Mouse (Mus musculus) spleen, postnatal 10 days (tissue): ENCODE results near the gene Skp1a.

Source experiments
- DNase-seq, 2 experiments: peaks; one replicate each; pipeline ENCODE4 v3.0.0; 2021 to 2022; ENCODE audit warnings: low spot score in 2 of 2

Skp1a gene

DNA sequence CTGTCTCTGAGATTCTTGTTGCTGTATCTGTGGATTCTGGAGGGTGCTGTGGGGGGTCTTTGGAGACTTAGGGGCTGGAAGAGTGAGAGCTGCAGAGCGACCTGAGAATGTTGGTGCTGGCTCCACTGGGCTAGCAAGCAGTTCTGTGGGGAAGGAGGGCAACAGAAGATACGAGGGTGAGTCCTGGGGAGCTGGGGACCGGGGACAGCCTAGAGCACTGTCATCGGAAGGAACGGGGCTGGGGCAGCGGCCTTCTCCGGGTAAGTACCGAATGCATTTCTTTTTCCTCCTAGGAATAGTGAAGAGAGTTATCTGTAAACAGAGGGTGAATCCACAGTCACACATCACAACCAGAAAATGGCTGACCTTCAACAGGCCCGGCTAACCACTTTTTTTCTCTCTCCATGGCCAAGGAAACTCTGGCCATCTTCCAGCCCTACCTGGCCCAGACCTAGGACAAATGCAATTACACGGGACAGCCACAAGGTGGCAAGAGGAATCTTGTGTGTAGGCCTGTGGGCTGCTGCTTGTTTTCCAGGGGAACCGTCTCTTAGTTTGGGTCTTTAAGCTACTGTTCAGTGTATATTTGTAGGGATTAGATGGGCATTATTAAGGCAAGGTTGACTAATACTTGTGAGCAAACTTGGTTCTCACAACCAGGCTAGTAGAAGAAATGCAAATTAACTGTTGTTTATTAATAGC is 22.0 kb downstream of the Skp1a start:
- peak in 1 of 2 experiments; percentile 52 for DNase-seq

DNA sequence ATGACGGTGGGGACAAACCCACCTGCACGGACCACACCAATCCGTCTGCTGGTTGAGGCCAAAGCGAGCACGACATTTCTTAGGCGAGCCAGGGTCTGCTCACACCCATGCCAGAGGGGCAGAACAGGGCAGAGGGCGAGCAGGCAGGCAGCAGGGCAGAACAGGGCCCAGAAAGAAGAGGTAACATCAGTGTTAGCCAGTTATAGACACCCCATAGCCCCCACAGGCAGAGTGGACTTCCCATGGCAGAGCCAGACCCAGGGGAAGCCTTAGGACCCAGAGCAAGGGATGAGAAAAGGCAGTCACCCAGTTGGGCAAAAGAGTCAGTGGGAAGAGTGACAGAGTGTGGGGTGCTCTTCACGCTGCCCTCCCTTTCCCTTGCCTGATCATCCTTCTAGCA is 23.3 kb downstream of the Skp1a start:
- DNase-seq = no peak

DNA sequence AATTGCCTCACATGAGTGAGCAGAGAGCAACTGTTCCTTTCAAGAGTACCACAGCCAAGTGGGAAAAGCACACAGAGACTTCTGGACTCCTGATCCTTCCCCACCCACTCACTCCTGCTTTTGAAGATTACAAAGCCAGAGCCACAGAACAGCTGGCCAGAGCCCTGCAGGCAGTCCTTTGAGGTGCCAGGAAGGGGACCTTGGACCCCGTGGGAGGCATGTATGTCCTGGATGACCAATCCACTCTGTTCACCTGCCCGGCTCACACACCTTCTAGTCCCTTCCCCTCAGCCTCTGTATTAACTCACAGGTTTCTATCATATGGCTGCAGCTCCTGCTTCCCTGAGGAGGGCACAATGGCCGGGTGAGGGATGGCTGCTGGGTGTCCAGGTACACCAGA is 25.6 kb downstream of the Skp1a start:
- peak in 1 of 2 experiments; percentile 3 for DNase-seq

DNA sequence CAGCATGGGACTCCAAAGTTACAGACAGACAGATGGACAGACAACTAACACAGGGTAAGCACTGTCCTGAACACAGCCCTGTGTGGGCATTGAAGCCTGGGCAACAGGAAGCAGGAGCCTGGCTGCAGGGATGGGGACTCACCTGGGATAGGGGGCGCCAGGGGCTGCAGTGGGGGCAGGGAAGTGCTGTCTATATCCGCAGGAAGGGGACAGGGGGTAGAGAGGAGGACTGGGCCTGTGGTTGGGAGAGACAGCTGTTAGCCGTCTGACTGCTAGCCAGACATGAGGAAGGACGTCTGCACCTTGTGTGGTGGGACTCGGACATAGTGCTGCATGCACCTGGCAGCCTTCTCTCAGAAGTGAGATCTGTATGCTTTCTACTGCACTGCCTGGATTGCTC is 26.9 kb downstream of the Skp1a start:
- peak in 1 of 2 experiments; percentile 3 for DNase-seq

DNA sequence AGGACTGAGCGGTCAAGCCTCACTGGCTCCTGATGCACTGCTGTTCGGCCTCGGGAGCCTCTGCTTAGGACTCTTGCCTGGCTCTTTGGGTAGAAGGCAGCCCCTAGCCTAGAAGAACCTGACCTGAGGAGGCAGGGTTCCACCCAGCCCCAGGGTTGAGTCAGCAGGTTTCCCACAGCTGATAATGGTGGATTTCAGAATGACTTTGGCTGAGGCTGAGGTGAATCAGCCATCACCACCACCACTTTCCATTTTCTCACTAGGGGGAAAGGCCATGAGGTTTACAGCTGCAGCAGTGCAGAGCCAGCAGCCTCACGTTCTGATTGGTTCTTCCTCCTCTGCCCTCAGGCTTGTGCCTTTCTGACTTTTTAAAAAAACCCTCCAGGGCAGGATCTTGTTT is 29.1 kb downstream of the Skp1a start:
- no peak for DNase-seq

DNA sequence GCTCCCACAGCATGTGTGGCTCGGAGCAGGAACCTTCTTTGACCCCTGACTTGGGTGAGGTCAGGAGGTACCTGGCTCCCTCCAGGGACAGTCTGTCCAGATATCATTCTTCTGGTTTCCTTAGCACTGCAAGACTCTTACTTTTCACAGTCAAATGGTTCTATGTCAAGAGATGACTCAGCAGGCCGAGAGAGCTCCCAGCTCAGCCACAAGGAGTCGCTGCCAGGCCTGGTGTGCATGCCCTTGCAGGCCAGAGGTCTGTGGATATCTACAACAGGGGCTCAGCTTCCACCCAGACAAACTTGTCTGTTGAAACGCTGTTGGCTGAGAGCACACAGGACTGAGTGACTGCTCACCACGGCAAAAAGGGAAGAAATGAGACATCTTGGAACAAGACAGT is 30.1 kb downstream of the Skp1a start:
- peak; percentile 15 to 68 for DNase-seq

DNA sequence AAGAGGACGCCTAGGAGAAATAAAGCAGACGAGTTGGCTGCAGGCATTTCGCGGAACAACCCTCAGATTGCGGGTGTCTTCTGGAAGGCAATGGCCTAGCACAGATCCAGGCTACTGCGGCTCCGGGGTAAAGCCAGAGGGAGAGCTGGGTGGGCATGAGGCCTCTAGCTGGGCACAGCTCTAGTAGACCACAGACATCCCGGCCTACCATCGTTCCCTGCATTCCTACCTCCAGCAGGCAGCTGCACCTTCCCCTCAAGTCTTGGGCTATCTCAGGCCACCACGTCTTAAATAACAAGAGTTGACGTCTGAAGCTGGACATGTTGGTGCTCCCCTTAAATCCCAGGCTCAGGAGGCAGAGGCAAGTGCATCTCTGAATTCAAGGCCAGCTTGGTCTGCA is 30.5 kb downstream of the Skp1a start:
- peak in 1 of 2 experiments; percentile 3 for DNase-seq

DNA sequence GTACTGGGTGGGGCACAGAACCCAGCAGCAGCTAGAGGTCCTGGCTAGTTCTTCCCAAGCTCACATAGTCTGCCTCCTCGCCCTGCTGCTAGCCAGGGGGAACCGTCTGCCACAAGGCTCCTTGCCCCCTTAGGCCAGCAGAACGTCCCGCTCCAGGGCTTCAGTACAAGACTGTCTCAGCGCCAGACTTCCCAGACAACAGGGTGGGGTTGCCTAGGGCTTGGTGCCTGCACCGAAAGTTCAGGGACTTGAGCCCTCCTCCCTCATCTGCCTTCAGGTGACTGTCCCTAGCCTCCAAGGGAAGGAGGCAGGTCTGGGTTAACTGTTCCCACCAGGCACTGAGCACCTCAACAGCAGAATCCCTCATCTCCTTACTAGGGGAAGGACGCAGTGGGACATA is 33.1 kb downstream of the Skp1a start:
- no peak for DNase-seq

DNA sequence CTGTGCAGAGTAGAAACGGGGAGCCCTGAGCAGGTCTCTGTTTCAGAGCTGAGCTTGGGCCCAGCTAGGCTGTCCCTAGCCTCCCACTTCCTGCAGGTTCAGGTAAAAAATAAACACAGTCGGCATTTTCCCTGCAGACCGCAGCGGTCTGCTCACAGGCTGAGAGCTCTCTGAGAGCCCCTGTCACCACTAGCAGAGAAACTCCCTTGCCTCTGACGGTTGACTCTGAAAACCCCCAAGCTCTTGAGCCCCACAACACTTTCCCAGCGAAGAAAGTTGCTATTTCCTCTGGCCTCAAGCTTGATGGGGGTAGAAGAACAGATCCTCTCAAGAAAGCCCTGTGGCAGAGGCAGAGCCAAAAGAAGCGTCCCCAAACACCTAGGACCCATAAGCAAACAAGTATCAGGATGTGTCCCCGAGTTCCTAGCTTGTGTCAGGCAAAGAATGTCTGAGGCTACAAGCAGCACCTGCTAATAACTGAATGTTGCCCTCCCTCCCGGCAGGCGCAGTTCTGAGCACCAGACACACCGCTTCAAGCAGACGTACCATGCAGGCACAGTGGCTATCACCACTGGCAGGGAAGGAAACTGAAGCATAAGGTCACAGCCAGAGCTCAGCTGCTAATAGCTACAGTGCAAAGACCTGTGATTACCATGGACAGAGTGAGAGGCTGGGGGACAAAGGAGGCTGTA is 34.0 kb downstream of the Skp1a start:
- no peak for DNase-seq

DNA sequence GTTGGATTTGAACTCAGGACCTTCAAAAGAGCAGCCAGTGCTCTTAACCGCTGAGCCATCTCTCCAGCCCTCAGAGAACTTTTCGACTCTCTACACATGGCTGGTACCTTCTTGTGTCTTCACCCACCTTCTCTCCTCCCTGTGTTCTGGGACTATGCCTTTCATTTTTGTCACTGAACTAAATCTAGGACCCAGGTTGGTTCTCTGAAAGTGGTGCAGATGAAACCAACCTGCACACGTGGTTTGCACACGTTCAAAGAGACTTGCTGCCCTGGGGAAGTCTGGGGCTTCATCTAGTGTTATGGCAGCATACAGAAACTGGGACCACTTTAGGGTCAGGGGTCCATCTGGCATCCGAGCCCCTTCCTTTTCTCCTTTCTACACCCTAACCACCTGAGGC is 35.5 kb downstream of the Skp1a start:
- no peak for DNase-seq

DNA sequence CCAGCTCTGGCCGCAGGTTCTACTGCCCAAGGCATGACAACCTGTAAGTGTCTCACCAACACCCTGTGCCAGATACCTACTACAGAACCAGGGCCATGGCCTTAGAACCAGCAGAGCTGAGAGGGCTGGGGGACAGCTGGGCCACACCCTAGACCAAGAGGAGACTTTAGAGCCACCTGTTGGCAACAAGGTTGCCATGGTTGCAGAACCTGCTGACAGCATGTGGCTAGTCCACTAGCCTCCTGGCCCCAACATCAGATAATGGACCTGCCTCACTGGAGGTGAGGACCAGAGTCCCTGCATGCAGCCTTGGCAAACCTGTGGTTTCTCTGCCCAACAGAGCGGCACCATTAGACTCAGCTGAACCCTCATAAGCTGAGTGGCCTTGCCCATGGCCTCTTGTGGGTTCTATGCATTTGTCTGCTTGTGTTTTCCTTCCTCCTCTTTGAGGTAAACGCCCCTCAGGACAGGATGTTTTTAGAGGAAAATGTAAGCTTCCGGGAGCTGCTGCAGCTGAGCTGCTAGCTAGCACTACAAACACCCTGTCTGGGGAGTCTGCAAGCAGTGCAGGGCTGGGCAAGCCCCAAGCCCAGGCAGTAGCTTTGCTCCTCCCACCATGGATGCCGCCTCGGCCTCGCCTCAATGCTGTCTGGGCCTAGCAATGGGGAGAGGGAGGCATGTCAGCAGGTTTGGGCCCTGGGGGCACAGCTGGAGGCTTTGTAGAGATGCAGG is 36.5 kb downstream of the Skp1a start:
- peak in 1 of 2 experiments; percentile 55 for DNase-seq

DNA sequence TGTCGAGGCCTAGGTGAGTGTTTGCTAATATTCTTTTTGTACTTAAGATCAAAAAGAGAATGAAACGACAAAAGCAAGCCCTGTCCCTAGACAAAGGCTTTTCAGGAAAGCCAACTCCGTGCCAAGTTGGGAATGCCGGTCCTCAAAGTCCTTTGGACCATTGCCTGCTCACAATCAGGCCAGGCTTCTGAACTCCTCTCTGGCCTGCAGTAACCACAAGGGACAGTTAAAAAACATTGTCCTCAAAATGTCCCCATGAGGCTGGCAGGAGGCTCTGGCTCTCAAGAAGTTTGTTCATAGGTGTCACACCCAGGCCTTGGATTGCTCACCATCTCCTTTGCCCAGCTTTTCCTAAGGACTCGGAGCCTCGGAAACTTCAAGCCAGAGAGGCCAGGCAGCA is 38.0 kb downstream of the Skp1a start:
- no peak for DNase-seq

DNA sequence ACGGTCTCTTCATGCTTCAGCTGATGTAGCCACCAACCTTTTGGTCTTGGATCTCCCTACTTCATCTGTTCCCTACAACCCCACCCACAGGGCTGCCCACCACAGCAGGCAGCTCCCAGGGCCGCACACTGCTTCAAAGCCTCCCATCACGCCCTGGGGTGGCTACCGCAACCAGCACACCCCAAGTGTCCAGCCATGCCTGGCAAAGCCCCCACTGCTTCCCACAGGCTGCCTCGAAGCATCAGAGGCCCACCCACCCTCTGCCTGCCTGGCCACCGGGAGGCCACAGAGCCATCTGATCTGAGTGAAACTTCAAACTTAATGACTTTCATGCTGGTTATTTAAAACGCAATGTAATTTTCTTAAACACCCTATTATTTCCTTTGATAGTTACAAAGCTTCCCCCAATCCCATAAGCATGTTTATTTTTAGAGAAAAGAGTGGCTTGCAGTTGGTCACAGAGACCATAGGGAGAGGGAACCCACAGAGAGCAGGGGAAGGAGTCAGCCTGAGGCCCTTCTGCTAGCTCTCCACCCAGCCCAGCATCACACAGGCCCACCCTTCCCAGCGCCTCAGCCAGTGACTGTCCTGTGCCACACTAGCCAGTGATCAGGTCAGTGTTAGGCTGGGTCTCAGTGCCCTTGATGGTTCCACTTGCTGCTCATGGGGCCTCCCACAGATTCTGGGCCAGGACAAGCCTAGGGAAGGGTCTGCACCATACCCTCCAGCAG is 40.1 kb downstream of the Skp1a start:
- DNase-seq = no peak

DNA sequence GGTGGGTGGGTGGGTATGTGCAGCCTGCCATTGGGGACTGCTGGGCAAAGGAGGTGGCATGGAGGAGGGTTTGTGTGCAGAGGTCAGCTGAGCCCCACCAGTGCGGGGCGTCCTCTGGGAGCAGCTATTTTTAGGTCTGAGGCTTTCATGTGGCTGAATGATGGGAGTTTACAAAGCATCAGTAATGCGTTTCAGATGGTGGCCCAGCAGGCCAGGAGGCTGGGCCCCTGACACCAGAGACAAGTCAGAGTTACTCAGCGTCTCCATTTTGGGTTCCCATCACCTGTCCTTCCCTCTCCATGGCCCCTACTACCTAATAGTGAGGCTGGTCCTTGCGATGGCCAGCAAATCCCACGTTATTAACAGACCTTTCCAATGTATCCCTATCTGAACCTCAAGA is 40.8 kb downstream of the Skp1a start:
- no peak for DNase-seq

DNA sequence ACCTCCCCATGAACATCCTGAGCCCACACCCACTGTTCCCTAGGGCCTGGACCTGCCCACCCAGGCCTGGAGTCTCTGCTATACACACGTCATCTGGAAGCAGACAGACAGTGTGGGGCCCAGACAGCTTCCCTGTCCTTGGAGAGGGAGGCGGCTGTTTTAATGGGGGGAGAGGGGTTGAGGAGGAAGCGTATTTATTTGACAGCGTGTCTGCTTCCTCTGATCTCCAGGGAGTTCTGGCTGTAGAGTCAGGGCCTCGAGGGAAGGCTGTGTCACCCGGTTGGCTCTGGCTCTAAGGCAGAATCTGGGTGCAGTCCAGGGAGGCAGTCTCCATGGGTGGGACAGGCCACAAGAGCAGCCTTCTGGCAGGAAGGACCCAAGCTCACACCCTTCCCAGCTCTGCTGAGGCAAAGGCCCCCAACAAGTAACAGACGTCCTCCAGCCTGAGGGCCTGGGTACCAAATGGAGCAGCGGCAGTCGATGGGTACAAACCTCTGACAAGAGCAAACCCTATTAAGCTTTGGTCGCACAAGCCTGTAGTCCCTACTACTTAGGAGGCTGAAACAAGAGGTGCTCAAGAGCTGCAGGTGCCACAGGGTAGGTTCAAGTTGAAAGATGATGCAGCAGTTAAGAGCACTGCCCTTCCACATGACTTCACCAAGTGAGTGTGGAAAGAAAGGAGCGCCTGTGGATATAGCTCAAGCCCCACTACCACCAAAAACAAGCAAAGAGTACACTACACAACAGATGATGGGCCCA is 41.6 kb downstream of the Skp1a start:
- no peak for DNase-seq

DNA sequence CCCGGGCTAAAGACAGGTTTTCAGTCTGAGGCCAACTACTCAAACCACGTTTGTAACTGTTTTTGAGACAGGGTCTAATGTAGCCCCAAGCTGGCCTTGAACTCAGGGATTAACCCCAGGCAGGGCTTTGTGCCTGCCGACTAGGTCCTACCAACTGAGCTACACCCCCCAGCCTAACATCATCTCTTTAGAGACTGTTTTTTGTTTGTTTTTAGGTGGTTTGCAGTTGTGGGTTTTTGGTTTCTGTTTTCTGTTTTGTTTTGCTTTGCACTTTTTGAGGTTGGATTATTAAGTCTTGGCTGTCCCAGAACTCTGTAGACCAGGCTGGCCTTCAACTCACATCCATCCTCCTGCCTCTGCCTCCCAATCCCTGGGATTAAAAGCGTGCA is 42.1 kb downstream of the Skp1a start:
- DNase-seq = no peak

DNA sequence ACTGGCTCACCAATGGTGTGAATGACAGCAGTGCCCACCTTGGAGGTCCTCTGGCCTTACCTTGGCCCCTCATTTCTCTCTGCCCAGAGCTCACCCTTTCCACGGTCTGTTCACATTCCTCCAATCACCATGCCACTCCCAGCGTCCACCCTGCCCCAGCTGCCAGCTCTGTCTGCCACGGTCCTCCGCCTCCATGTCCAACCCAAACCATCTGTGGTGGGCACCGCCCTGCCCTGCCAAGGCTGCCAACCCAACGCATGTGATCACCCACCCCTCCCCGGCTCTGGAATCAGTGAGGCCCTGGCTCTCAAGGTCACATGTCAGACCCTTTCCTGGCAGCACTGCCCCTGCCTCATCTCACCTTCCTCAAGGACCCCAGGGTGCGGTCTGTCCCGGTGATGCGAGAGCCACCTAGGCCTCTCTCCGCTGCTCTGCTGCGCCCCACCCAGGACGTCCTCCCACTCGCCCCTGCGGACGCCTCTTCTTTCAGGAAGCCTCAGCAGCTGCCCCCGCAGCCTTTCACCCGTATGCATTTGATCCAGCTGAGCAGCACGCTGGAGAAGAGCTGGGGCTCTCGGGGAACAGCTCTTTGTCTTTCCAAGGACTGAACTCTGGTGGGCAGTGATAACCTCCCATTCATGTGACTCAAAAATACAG is 42.8 kb downstream of the Skp1a start:
- no peak for DNase-seq

DNA sequence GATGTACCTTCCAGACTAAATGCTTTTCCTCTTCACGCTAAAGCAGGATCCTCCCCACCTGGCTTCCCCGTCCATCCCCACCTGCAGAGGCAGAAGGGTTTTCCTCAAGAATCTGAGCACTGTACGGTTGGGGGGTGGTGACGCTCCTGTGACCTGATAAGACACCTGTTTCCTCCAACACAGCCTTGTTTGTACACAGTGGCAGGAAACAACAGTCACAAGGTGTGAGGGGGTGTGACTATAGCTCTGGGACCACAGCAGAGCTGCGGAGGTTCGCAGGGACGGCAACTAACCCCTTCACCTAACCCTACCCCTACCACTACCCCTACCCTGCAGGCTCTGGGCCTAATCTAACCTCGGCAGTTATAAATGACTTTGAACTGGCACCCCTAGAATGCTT is 43.6 kb downstream of the Skp1a start:
- no peak for DNase-seq

DNA sequence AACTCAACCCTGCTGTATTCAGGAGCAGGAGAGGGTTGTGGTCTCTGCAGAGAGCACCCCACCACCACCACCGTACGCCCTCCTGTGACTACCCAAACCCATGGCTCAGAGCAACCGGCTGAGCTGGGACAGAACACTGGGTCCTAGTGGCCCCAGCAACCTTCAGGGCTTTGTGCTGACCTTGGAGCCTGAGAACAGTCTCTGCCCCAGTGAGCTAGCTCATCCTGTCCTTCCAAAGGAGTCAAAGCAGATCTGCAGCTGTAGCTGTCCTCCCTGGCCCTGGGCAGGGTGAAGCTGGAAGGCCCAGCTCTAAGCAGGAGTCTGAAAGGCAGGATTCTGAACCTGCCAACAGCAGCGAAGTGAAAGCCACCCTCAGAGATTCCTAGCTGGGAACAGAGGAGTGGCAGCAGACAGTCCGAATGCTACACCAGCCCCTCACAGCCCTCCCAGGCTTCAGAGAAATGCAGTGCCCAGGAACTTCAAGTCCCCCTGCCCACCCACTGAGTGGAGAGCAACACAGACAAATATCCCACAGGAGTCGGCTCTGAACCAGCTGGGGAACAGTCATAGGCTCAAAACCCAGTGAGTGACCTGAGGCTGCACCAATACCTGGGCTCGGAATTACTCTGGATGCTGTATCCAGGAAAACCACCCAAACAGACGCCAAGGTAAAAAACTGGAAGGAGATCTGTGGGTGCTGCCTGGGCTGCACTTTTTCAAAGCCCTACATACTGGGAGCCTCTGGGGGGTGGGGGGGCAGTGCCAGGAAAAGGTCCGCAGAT is 44.2 kb downstream of the Skp1a start:
- no peak for DNase-seq

DNA sequence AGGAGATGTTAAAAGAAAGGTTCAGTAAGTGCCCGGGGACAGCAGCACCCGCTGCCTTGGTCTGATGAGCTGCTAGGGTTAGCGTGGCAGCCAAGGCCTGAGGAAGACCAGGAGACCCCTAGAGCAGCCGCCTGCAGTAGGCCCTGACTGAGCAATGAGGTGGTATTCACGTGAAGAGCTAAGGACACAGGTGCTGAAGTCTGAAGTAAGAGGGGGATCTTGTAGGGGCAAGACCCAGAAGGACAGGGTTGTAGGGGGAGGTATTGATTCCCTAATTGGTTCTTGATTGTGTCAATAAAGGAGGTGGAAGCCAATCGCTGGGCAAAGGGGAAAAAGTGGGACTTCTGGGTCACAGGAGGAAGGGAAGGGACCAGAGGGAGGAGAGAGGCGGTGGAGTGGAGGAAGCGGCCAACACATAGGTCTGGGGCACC is 45.2 kb downstream of the Skp1a start:
- DNase-seq = no peak
